Mouse (Mus musculus) kidney, embryonic 16.5 days (tissue): ENCODE measurements at regions not wholly inside any gene's neighbourhood (a gene's known extent, or its start where the extent isn't known, plus 50 kb on each side); places are given as distances from the start of the nearest gene placed in this dataset.

Source experiments
- ATAC-seq: fragments of 200-750 bp; cut with Nextera tagmentation; 2 replicates; pipeline ENCODE4 v1.8.0; 2017; ENCODE audit warnings: moderate TSS enrichment; ENCODE audit not compliant: low FRiP score, low TSS enrichment
- H3K27ac ChIP-seq: fragments of 300-500 bp; sonication (generic); 2 replicates; pipeline ENCODE4 v1.5.1; 2014; ENCODE audit warnings: low read length
- H3K27me3 ChIP-seq: fragments of 300-500 bp; sonication (generic); 2 replicates; pipeline ENCODE4 v1.6.1; 2014; ENCODE audit warnings: low read length, control low read depth, mixed read lengths; ENCODE audit not compliant: insufficient read depth
- H3K36me3 ChIP-seq: fragments of 300-500 bp; sonication (generic); 2 replicates; pipeline ENCODE4 v1.6.1; 2014; ENCODE audit warnings: low read length, control low read depth, mixed read lengths; ENCODE audit not compliant: insufficient read depth
- H3K4me1 ChIP-seq: fragments of 300-500 bp; sonication (generic); 2 replicates; pipeline ENCODE4 v1.6.1; 2014; ENCODE audit warnings: low read length, control low read depth, mixed read lengths; ENCODE audit not compliant: insufficient read depth
- H3K4me2 ChIP-seq: fragments of 300-500 bp; sonication (generic); replicated peaks from 2 replicates; pipeline ENCODE4 v1.6.1; 2014; ENCODE audit warnings: low read depth, low read length
- H3K4me3 ChIP-seq: fragments of 300-500 bp; sonication (generic); 2 replicates; pipeline ENCODE4 v1.5.1; 2014; ENCODE audit warnings: mild to moderate bottlenecking, low read length
- H3K9ac ChIP-seq: fragments of 300-500 bp; sonication (generic); replicated peaks from 2 replicates; pipeline ENCODE4 v1.6.1; 2014; ENCODE audit warnings: low read length
- H3K9me3 ChIP-seq: fragments of 300-500 bp; sonication (generic); 2 replicates; pipeline ENCODE4 v1.6.1; 2016; ENCODE audit warnings: low read length, control low read depth
- WGBS: fragments of 180-500 bp; shearing (Covaris S2); extraction: QIAGEN DNeasy Blood & Tissue Kit; methylation state at CpG from one replicate; pipeline ENCODE4 v1.1.7; 2014; 5-methylcytosine and 5-hydroxymethylcytosine counted together

DNA sequence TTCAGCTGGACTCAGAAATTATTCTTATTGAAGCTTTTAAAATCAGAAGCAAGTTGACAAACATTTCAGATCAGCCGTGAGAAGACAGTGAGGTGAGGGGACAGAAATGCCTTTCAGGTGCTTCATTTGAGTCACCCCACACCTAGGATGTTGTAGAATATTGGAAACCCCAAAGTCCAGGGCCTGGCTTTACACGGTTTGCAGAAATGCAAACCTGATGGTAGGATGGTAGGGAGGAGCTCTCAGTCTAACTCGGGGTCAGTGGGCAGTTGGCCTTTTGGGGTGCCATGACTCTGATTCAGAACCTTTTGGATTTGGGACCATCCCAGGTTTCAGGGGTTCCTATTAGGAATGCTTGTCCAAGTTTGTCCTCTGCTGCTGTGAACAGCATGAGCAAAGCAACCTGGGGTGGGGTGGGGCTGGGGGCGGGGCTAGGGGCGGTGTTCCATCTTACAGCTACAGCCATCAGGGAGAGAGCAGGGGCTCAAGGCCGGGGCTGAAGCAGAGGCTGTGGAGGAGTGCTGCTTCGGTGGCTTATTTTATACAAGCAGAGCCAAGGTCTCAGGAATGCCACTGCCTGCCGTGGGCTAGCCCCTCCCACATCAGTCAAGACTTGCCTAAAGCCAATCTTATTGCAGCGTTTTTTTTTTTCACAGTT is 113.3 kb downstream of the Amer2 start:
- ATAC-seq: peak; percentile 88
- H3K36me3 ChIP-seq: no peaks in the 10 kb centered on the region
- 0 out of 2 replicates have a peak, but pooled peaks cover 4% of the 10 kb centered on the region for H3K9me3 ChIP-seq
- H3K9ac ChIP-seq: no peak overlapping the region
- peaks cover 11% of the 10 kb centered on the region for H3K4me1 ChIP-seq
- peaks cover 19% of the 10 kb centered on the region for H3K27me3 ChIP-seq
- WGBS: 5% methylated on average over 9 of the region's 9 CpGs
- H3K4me2 ChIP-seq: peak overlapping the region; percentile 86
- H3K27ac ChIP-seq: no peak overlapping the region
- no peak overlapping the region for H3K4me3 ChIP-seq

GRCm38 (mm10) chr14:60489111-60489510 is 116.1 kb downstream of the Amer2 start:
- no peak overlapping the region for H3K27ac ChIP-seq
- 90% methylated on average over 4 of the region's 4 CpGs for WGBS
- H3K4me1 ChIP-seq: peaks cover 11% of the 10 kb centered on the region
- H3K9me3 ChIP-seq: no peaks in the 10 kb centered on the region
- no peaks in the 10 kb centered on the region for H3K36me3 ChIP-seq
- H3K9ac ChIP-seq: no peak overlapping the region
- H3K4me2 ChIP-seq: no peak overlapping the region
- ATAC-seq: no peak
- no peak overlapping the region for H3K4me3 ChIP-seq
- peaks cover 19% of the 10 kb centered on the region for H3K27me3 ChIP-seq

- H3K4me3 ChIP-seq: no peak overlapping the region
- H3K36me3 ChIP-seq: no peaks in the 10 kb centered on the region
- ATAC-seq: no peak
- H3K27ac ChIP-seq: no peak overlapping the region
- H3K4me2 ChIP-seq: no peak overlapping the region
- H3K9ac ChIP-seq: no peak overlapping the region
- H3K9me3 ChIP-seq: no peaks in the 10 kb centered on the region
- H3K27me3 ChIP-seq: peaks cover 4% of the 10 kb centered on the region; the same call in 1 of the 2 replicates
- H3K4me1 ChIP-seq: peaks cover 9% of the 10 kb centered on the region
- 95% methylated on average over 2 of the region's 2 CpGs for WGBS
These were observed 117.8 kb downstream of the Amer2 start for GRCm38 (mm10) chr14:60490886-60491285.

GRCm38 (mm10) chr14:60495441-60495840 is 122.4 kb downstream of the Amer2 start:
- Histone ChIP-seq H3K36me3 (no peaks in the 10 kb centered on the region), H3K4me3 (no peak overlapping the region), H3K4me1 (no peaks in the 10 kb centered on the region), H3K4me2 (no peak overlapping the region), H3K9me3 (no peaks in the 10 kb centered on the region), H3K9ac (no peak overlapping the region), H3K27ac (no peak overlapping the region), H3K27me3 (no peaks in the 10 kb centered on the region)
- WGBS: 80% methylated on average over 5 of the region's 5 CpGs
- ATAC-seq: no peak

DNA sequence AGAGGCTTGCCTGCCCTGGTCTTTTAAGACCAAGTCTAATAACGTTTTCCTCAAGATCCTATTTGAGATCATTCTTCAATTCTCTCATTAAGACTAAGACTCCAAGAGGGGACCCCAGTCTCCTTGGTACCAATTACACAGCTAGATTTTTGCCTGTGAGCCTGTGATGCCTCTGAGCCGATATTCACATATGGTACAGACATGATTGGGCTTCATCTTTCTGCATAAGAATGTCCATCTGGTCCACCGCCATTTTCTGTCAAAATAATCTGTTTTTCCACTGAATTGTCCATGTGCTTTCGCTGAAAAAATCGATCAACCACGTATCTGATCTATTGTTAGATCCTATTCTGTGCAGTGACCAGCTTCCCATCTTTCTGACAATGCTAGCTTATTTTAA is 129.5 kb downstream of the Amer2 start:
- no peaks in the 10 kb centered on the region for H3K9me3 ChIP-seq
- H3K27me3 ChIP-seq: no peaks in the 10 kb centered on the region
- H3K4me1 ChIP-seq: no peaks in the 10 kb centered on the region
- H3K27ac ChIP-seq: no peak overlapping the region
- H3K4me2 ChIP-seq: no peak overlapping the region
- H3K9ac ChIP-seq: no peak overlapping the region
- H3K36me3 ChIP-seq: no peaks in the 10 kb centered on the region
- H3K4me3 ChIP-seq: no peak overlapping the region
- WGBS: 81% methylated on average over 6 of the region's 6 CpGs
- ATAC-seq: no peak

GRCm38 (mm10) chr14:60505066-60505465 is 128.7 kb upstream of the Spata13 start:
- Histone ChIP-seq H3K36me3 (no peaks in the 10 kb centered on the region), H3K9ac (no peak overlapping the region), H3K4me1 (no peaks in the 10 kb centered on the region), H3K9me3 (no peaks in the 10 kb centered on the region), H3K4me3 (no peak overlapping the region), H3K4me2 (no peak overlapping the region), H3K27me3 (no peaks in the 10 kb centered on the region), H3K27ac (no peak overlapping the region)
- no peak for ATAC-seq
- 91% methylated on average over 6 of the region's 6 CpGs for WGBS

GRCm38 (mm10) chr14:60506296-60506695 is 127.5 kb upstream of the Spata13 start:
- no peak for ATAC-seq
- no peak overlapping the region for H3K4me2 ChIP-seq

DNA sequence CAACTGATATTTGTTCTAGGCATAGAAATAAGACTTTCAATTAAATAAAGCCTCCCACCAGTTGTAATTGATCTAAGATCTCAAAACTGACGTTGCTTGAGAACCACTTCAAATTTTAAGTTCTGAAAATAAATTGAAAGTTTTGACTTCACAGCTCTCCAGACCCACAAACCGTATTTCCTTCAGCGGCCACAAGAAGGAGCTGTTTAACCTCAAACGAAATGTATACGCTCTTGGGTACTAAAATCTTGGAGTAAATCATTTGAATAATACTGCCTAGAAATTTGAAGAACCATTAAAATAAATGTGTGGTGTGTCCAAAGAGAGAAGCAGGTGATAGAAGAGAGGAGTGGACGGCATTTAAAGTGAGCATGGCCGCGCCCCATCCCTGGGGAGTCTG is 120.2 kb upstream of the Spata13 start:
- no peaks in the 10 kb centered on the region for H3K36me3 ChIP-seq
- WGBS: 23% methylated on average over 8 of the region's 8 CpGs
- H3K4me2 ChIP-seq: no peak overlapping the region
- no peak overlapping the region for H3K9ac ChIP-seq
- no peaks in the 10 kb centered on the region for H3K9me3 ChIP-seq
- H3K4me3 ChIP-seq: no peak overlapping the region
- no peaks in the 10 kb centered on the region for H3K27me3 ChIP-seq
- no peaks in the 10 kb centered on the region for H3K4me1 ChIP-seq
- no peak for ATAC-seq
- H3K27ac ChIP-seq: no peak overlapping the region

More at GRCm38 (mm10) chr14:60506296-60506695, 127.5 kb upstream of the Spata13 start:
- no peak overlapping the region for H3K27ac ChIP-seq
- no peaks in the 10 kb centered on the region for H3K27me3 ChIP-seq
- H3K36me3 ChIP-seq: no peaks in the 10 kb centered on the region
- no peak overlapping the region for H3K9ac ChIP-seq
- H3K4me3 ChIP-seq: no peak overlapping the region
- WGBS: 75% methylated on average over 12 of the region's 12 CpGs
- no peaks in the 10 kb centered on the region for H3K4me1 ChIP-seq
- no peaks in the 10 kb centered on the region for H3K9me3 ChIP-seq

- Histone ChIP-seq H3K4me3 (no peak overlapping the region), H3K36me3 (no peaks in the 10 kb centered on the region), H3K27me3 (no peaks in the 10 kb centered on the region), H3K9me3 (no peaks in the 10 kb centered on the region), H3K4me2 (no peak overlapping the region), H3K9ac (no peak overlapping the region), H3K4me1 (no peaks in the 10 kb centered on the region), H3K27ac (no peak overlapping the region)
- WGBS: 81% methylated on average over 12 of the region's 12 CpGs
- ATAC-seq: no peak
These were observed 118.6 kb upstream of the Spata13 start for GRCm38 (mm10) chr14:60515094-60515786.

- no peak for ATAC-seq
- 90% methylated on average over 11 of the region's 11 CpGs for WGBS
- no peak overlapping the region for H3K4me3 ChIP-seq
- no peaks in the 10 kb centered on the region for H3K27me3 ChIP-seq
- H3K9me3 ChIP-seq: no peaks in the 10 kb centered on the region
- no peaks in the 10 kb centered on the region for H3K36me3 ChIP-seq
- no peaks in the 10 kb centered on the region for H3K4me1 ChIP-seq
- no peak overlapping the region for H3K4me2 ChIP-seq
- no peak overlapping the region for H3K27ac ChIP-seq
- H3K9ac ChIP-seq: no peak overlapping the region
These were observed 115.9 kb upstream of the Spata13 start for GRCm38 (mm10) chr14:60517891-60518290.
